Mouse (Mus musculus) liver, embryonic 12.5 days (tissue): Measurements from ENCODE around the gene Nab2. TPM values are rescaled to one million over a fixed set of nuclear protein-coding genes. Genes with fewer than 3 reads are reported as not detected.

ENCODE experiments used
- ATAC-seq: fragments of 200-750 bp; cut with Nextera tagmentation; 2 replicates; pipeline ENCODE4 v1.8.0; 2017; ENCODE audit warnings: moderate number of reproducible peaks, mild to moderate bottlenecking, moderate library complexity
- H3K27ac ChIP-seq: fragments of 300-500 bp; sonication (generic); 2 replicates; pipeline ENCODE4 v1.5.1; 2016; ENCODE audit warnings: mild to moderate bottlenecking
- H3K27me3 ChIP-seq: fragments of 300-500 bp; sonication (generic); replicated peaks from 2 replicates; pipeline ENCODE4 v1.6.1; 2016; ENCODE audit warnings: mild to moderate bottlenecking, moderate library complexity
- H3K36me3 ChIP-seq: fragments of 300-500 bp; sonication (generic); 2 replicates; pipeline ENCODE4 v1.6.1; 2016; ENCODE audit warnings: mild to moderate bottlenecking, moderate library complexity
- H3K4me1 ChIP-seq: fragments of 300-500 bp; sonication (generic); 2 replicates; pipeline ENCODE4 v1.6.1; 2016
- H3K4me2 ChIP-seq: fragments of 300-500 bp; sonication (generic); 2 replicates; pipeline ENCODE4 v1.6.1; 2016; ENCODE audit warnings: mild to moderate bottlenecking, moderate library complexity
- H3K4me3 ChIP-seq: fragments of 300-500 bp; sonication (generic); 2 replicates; pipeline ENCODE4 v1.5.1; 2016; ENCODE audit warnings: mild to moderate bottlenecking, moderate library complexity
- H3K9ac ChIP-seq: fragments of 300-500 bp; sonication (generic); 2 replicates; pipeline ENCODE4 v1.6.1; 2016; ENCODE audit warnings: mild to moderate bottlenecking, moderate library complexity
- H3K9me3 ChIP-seq: fragments of 300-500 bp; sonication (generic); replicated peaks from 2 replicates; pipeline ENCODE4 v1.6.1; 2016; ENCODE audit warnings: mild to moderate bottlenecking, moderate library complexity
- WGBS: fragments of 180-500 bp; shearing (Covaris S2); methylation state at CpG from one replicate; pipeline ENCODE4 v1.1.7; 2016; ENCODE audit not compliant: insufficient replicate concordance; 5-methylcytosine and 5-hydroxymethylcytosine counted together
- polyA plus RNA-seq: library from polyadenylated mRNA; unstranded; fragments of >200 nt; fragmentation: Nextera tagmentation; extraction: Ambion mirVana; gene quantifications from 2 replicates; pipeline ENCODE4 v1.2.1, GENCODE M21; 2016

Gene Nab2
- polyA plus RNA-seq, 1 experiment from 2014 or later: 2.6 TPM

GRCm38 (mm10) chr10:127619119-127619721 is 49.1 kb downstream of the Nab2 start:
- H3K4me2 ChIP-seq: peak overlapping the region; percentile 72
- 26% methylated on average over 8 of the region's 8 CpGs for WGBS
- H3K27me3 ChIP-seq: peaks cover 85% of the 10 kb centered on the region
- H3K36me3 ChIP-seq: no peaks in the 10 kb centered on the region
- ATAC-seq: no peak
- peak overlapping the region; percentile 72 for H3K27ac ChIP-seq
- H3K4me3 ChIP-seq: peak overlapping the region; percentile 56
- H3K9me3 ChIP-seq: no peaks in the 10 kb centered on the region
- peak overlapping the region; percentile 32 for H3K9ac ChIP-seq
- peaks cover 69% of the 10 kb centered on the region for H3K4me1 ChIP-seq

DNA sequence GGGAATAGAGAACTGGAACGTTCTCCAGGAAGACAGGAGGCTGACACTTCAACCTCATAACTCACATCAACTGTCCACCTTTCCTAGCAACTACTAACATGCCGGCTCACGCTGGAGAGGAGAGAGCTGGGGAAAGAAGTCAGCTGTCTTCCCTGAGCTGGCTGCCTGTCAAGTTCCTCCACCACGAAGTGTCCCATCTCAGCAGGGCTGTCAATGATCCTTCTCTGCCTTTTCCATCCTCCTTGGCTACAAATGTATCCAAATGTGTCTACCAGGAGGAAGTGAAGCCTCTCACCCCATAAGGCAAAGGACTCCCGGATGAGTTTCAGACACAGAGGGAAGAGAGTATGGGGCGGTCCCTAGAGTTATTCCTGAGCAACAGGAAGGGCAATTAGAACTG is 50.2 kb downstream of the Nab2 start:
- H3K4me3 ChIP-seq: no peak overlapping the region
- peak overlapping the region; percentile 72 for H3K4me2 ChIP-seq
- no peaks in the 10 kb centered on the region for H3K36me3 ChIP-seq
- no peak overlapping the region; the same call in 1 of the 2 replicates for H3K27ac ChIP-seq
- ATAC-seq: no peak
- peaks cover 94% of the 10 kb centered on the region for H3K27me3 ChIP-seq
- H3K9ac ChIP-seq: no peak overlapping the region
- no peaks in the 10 kb centered on the region for H3K9me3 ChIP-seq
- WGBS: 26% methylated on average over 6 of the region's 6 CpGs
- peaks cover 78% of the 10 kb centered on the region for H3K4me1 ChIP-seq

- Histone ChIP-seq H3K27ac (no peak overlapping the region), H3K4me2 (no peak overlapping the region), H3K4me3 (no peak overlapping the region), H3K27me3 (peaks cover 96% of the 10 kb centered on the region), H3K9me3 (no peaks in the 10 kb centered on the region), H3K9ac (no peak overlapping the region), H3K4me1 (peaks cover 86% of the 10 kb centered on the region), H3K36me3 (no peaks in the 10 kb centered on the region; the same call in 1 of the 2 replicates)
- ATAC-seq: no peak
- 42% methylated on average over 4 of the region's 4 CpGs for WGBS
Observed at GRCm38 (mm10) chr10:127617294-127617693, 51.1 kb downstream of the Nab2 start.

DNA sequence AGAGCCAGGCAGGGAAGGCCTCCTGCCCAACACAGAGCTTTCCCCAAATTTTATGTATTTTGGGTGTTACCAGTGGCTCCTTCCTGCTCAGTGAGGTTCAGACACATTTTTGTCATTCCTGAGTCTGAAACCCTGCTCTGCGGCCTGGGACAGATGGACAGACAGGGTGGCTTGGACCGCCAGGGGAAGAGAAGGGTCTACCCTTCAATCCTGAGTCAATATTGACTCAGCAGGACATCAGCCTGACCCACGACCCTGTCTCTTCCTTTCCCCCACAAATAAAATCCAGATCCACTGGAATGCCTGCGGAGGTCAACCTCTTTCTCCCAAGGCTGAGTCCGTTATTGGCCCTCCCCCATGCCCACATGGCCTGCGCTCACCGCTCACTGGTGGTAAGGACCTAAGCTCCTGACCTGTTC is 52.1 kb downstream of the Nab2 start:
- H3K4me2 ChIP-seq: no peak overlapping the region

DNA sequence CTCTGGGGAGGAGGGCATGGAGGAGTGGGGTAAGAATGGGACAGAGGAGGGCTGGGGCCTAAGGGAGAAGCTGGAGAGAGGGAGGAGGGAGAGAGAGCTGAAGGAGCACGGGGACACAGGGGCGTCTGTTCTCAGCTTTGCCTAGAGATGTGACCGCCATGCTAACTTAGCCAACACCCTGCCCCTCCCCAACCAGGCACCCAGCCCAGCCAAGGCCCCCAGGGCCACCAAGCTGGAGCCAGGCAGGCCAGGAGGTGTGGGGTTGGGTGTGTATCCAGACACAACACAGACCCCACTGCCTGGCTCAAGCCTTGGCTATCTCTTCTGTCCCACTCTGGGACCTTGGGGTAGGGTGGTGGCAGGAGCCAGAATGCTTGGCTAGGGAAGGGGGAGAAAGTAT is 52.8 kb downstream of the Nab2 start:
- H3K27me3 ChIP-seq: peaks cover 83% of the 10 kb centered on the region
- no peak overlapping the region for H3K4me3 ChIP-seq
- no peak for ATAC-seq
- peaks cover 13% of the 10 kb centered on the region for H3K36me3 ChIP-seq
- H3K4me2 ChIP-seq: no peak overlapping the region
- 53% methylated on average over 3 of the region's 3 CpGs for WGBS
- no peak overlapping the region for H3K9ac ChIP-seq
- peak overlapping the region; percentile 68 for H3K27ac ChIP-seq
- H3K9me3 ChIP-seq: no peaks in the 10 kb centered on the region
- H3K4me1 ChIP-seq: peaks cover 80% of the 10 kb centered on the region

More for the DNA sequence above, 52.1 kb downstream of the Nab2 start:
- no peaks in the 10 kb centered on the region for H3K9me3 ChIP-seq
- H3K27me3 ChIP-seq: peaks cover 90% of the 10 kb centered on the region
- H3K27ac ChIP-seq: peak overlapping the region; percentile 68; the same call in 1 of the 2 replicates
- H3K4me1 ChIP-seq: peaks cover 86% of the 10 kb centered on the region
- 38% methylated on average over 7 of the region's 7 CpGs for WGBS
- peaks cover 10% of the 10 kb centered on the region; the same call in 1 of the 2 replicates for H3K36me3 ChIP-seq
- no peak overlapping the region for H3K4me3 ChIP-seq
- ATAC-seq: no peak
- no peak overlapping the region for H3K9ac ChIP-seq

DNA sequence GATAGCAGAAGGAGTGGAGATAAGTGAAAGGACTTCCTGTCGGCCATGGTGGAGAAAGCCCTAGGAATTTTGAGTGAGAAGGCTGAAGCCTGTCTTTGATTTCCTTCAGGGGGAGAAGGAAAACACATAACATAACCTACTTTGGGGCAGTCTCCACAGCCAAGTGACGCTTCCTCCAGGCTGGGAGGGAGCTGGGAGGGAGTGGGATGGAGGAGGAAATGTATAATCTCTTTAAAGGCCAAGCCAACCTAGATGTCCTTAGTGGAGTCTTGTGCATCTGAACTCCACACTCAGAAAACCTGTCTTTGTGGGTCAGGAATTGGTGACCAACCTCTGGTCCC is 53.4 kb downstream of the Nab2 start:
- Histone ChIP-seq H3K4me3 (no peak overlapping the region), H3K9me3 (no peaks in the 10 kb centered on the region), H3K4me2 (no peak overlapping the region), H3K9ac (peak overlapping the region; percentile 18; the same call in 1 of the 2 replicates), H3K36me3 (peaks cover 19% of the 10 kb centered on the region), H3K4me1 (peaks cover 78% of the 10 kb centered on the region), H3K27me3 (peaks cover 77% of the 10 kb centered on the region), H3K27ac (peak overlapping the region; percentile 68; the same call in 1 of the 2 replicates)
- WGBS: 7% methylated on average over 2 of the region's 2 CpGs
- ATAC-seq: no peak

DNA sequence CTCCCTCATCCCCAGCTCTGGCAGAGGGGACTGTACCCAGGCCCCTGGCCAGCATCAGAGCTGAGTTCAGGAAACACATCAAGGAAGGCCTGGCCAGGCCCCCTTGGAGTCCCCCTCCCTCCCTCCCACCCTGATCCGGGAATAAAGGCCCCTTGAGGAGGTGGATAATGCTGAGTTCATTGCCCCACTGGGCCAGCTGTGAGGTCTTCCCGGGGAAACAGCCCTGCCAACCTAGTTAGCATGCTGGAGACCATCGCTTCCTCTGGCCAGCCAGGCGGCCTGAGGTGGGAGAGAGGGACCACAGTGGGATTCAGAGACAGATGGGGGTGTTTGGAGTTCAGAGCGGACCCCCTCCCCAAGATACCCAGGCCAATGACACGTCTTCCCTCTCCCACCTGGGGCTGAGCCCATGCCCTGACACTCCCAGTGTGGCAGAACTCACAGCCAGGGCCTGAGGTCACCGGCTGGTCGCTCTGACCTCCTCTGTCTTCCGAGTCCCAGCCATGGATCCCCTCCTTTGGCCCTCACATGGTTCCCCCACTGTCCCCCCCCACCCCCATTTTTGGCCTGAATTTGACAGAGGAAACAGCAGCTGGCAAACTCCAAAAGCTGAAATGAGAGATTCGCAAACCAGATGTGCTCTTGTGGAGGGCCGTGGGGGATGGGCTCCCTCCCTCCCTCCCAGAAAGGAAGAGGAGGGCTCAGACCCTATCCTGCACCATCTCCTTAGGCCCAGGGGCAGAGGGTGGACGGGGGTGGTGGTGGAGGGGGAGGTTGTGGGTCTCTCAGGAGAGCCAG is 53.9 kb downstream of the Nab2 start:
- H3K4me3 ChIP-seq: no peak overlapping the region
- no peak overlapping the region for H3K27ac ChIP-seq
- H3K9me3 ChIP-seq: no peaks in the 10 kb centered on the region
- peaks cover 71% of the 10 kb centered on the region for H3K27me3 ChIP-seq
- no peak overlapping the region for H3K4me2 ChIP-seq
- peak overlapping the region; percentile 18; the same call in 1 of the 2 replicates for H3K9ac ChIP-seq
- peaks cover 78% of the 10 kb centered on the region for H3K4me1 ChIP-seq
- 22% methylated on average over 12 of the region's 12 CpGs for WGBS
- ATAC-seq: no peak
- peaks cover 25% of the 10 kb centered on the region for H3K36me3 ChIP-seq

DNA sequence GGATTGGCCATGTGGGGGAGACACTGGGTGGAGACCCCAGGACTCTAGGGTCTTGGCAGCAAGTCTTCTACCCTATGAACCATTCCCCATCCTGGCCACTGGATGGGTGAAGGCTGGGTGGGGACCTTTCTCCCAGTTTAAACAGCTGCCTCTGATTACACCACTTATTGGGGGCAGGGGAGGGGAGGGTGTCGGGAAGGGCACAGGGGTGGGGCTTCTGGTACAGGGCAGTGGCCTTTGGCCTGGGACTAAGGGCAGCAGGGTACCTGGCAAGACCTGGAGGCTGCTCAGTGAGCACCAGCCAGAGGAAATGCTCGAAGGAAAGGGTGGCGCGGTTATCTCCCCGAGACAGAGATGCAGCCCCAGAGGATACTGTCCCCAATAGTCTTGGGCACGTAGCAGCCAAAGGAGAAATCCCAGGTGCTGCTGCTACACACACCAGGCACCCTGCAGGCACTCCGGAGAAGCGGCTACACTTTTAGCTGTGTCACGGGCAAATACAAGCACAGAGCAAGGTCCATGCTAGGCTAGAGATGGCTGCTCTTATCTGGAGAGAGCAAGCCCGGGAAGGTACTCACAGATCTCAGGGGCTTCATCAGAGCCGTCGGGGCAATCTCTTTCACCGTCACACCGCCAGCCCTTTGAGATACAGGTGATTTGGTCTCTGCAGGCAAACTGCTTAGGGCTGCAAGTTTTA is 56.1 kb downstream of the Nab2 start:
- H3K4me2 ChIP-seq: no peak overlapping the region
- 43% methylated on average over 14 of the region's 14 CpGs for WGBS
- H3K4me3 ChIP-seq: no peak overlapping the region
- peaks cover 59% of the 10 kb centered on the region for H3K4me1 ChIP-seq
- H3K27me3 ChIP-seq: peaks cover 49% of the 10 kb centered on the region
- peak; percentile 56 for ATAC-seq
- no peak overlapping the region for H3K9ac ChIP-seq
- no peak overlapping the region for H3K27ac ChIP-seq
- H3K36me3 ChIP-seq: peaks cover 32% of the 10 kb centered on the region
- no peaks in the 10 kb centered on the region for H3K9me3 ChIP-seq

Other genes with a start within 250 kb of the Nab2 start
- 0.24 and 0.45 TPM in 2 replicates for gene Stac3, start 166.9 kb downstream of the Nab2 start, polyA plus RNA-seq
- gene Ndufa4l2, start 153.6 kb downstream of the Nab2 start, polyA plus RNA-seq: 12.9 and 14.8 TPM in 2 replicates
- 181 and 185 TPM in 2 replicates for gene Shmt2, start 146.1 kb downstream of the Nab2 start, polyA plus RNA-seq
- 0.10 and 0.23 TPM in 2 replicates for gene Nxph4, start 134.0 kb downstream of the Nab2 start, polyA plus RNA-seq
- gene Lrp1, start 47.4 kb downstream of the Nab2 start, polyA plus RNA-seq: 22.8 and 26.5 TPM in 2 replicates
- gene Stat6, start 25.6 kb downstream of the Nab2 start, polyA plus RNA-seq: 19.2 and 19.4 TPM in 2 replicates
- 7.0 and 8.0 TPM in 2 replicates for gene Nemp1, start 1.7 kb downstream of the Nab2 start, polyA plus RNA-seq
- gene Myo1a, start 36.6 kb upstream of the Nab2 start, polyA plus RNA-seq: 0.06 and 0.13 TPM in 2 replicates
- gene Tac2, start 55.9 kb upstream of the Nab2 start, polyA plus RNA-seq: 8.6 and 14.1 TPM in 2 replicates
- 1.3 and 1.4 TPM in 2 replicates for gene Zbtb39, start 71.0 kb upstream of the Nab2 start, polyA plus RNA-seq
- 10.3 and 11.2 TPM in 2 replicates for gene Gpr182, start 83.2 kb upstream of the Nab2 start, polyA plus RNA-seq
- gene Rdh1, start 91.2 kb upstream of the Nab2 start, polyA plus RNA-seq: 0.22 and 0.30 TPM in 2 replicates
- 0.11 and 0.18 TPM in 2 replicates for gene Rdh16f1, start 91.2 kb upstream of the Nab2 start, polyA plus RNA-seq
- not detected in 2 replicates for gene Rdh9, start 107.8 kb upstream of the Nab2 start, polyA plus RNA-seq
- not detected in 2 replicates for gene Rdh16, start 132.6 kb upstream of the Nab2 start, polyA plus RNA-seq
- gene Rdh19, start 181.4 kb upstream of the Nab2 start, polyA plus RNA-seq: not detected in 2 replicates
- not detected in 2 replicates for gene Rdh16f2, start 197.9 kb upstream of the Nab2 start, polyA plus RNA-seq
- 0.07 TPM in 1 of 2 replicates, not detected in the other for gene Rdh7, start 220.2 kb upstream of the Nab2 start, polyA plus RNA-seq
- not detected in 2 replicates for gene Sdr9c7, start 229.9 kb upstream of the Nab2 start, polyA plus RNA-seq